Mouse (Mus musculus): ENCODE results near the gene Birc7. TPM values are rescaled to one million over a fixed set of nuclear protein-coding genes. Genes with fewer than 3 reads are reported as not detected.

Birc7 gene
- polyA plus RNA-seq, 1 experiment from 2014 or later, result 0.30 TPM

DNA sequence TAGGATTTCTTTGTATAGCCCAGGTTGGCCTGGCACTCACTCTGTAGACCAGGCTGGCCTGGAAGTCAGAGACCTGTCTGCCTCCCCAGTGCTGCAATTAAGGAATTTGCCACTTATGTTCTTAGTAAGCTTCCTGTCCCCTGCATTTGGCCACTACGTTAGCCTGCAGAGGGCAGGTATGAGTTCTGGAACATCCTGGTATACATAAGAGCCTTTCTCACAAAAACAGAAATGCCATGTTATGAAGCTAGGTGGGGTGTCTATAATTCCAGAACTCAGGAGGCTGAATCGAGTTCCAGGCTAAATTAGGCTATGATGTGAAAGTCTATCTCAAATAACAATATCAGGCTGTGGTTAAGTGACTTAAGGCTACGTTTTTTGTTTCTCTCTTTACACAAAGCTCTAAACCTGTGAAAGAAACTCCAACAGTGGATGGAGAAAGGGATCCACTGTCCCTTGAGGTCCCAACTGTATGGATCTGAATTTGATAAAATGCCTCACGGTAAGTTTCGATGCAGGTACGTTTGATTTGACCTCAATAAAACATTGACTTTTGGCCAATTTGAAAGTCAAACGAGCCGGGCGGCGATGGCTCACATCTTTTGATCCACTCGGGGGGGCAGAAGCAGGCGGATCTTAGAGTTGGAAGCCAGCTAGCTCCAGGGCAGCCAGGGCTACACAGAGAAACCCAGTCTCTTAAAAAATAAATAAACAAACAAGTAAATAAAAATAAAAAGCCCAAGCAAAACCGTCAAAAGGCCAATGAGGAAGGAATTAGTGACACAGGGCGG is 37.5 kb downstream of the Birc7 start:
- DNase-seq (ENCODE audit: low spot score), result peak; percentile 39

DNA sequence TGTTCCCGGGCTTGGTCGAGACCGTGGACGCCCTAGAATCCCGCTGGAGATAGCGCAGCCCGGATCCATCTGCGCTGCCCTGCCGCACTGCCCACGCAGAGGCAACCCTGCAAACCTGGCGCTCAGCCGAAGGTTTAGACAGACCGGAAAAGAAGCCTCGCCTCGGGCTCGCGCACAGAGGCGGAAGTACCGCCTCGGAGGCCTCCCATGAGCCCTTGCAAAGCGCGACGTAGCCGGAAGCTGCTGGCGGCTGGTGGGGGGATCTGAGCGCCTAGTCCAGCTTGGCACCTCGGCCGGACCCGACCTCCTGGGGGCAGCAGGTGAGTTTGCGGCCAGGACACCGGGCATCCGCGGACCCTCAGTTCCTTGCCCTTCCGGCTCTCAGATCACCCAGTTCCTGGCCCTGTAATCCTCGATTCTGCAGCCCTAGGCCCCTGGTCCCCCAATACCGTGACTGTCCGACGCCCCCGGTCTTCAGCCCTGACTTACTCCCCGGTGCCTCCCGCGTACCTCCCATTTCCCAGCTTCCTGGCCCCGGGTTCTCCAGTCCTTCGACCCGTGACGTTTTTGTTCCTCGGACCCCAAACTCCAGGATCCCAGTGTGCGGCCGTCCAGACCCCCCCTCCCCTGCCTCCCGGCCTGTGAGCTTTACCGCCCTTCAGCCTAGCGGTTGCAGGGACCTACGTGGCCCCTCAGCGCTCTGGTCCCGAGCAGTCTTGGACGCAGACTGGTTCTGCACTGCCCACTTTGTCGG is 38.4 kb downstream of the Birc7 start, which contains the start of gene Arfgap1:
Arfgap1 (plus strand) TSS at position 216 of the 754 bp plus-strand sequence.
- DNase-seq (ENCODE audit: low spot score), result peak; percentile 90

DNA sequence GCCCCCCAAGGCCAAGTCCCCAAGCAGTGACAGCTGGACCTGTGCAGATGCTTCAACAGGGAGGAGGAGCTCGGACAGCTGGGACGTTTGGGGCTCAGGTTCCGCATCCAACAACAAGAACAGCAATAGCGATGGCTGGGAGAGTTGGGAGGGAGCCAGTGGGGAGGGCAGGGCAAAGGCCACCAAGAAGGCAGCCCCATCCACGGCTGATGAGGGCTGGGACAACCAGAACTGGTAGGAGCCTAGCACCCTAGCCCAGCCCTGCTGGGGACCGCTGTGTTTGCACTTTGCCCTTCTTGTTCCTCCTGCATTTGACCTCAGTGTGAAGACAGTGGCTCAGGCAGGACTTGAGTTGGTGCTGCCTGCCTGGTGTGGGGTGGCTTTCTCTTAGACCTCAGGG is 52.3 kb downstream of the Birc7 start:
- no peak for DNase-seq (ENCODE audit: low spot score)

Small RNA genes within 50 kb of the gene (microRNA-seq; reads per million reads assigned to microRNA genes)
- not detected for gene Mir124a-3 (ENCODE audit: borderline number of aligned reads)

Other genes starting within 250 kb of the Birc7 start
- gene Dido1, start 219.0 kb upstream of the Birc7 start, polyA plus RNA-seq (2015; fragmentation: Nextera tagmentation; extraction: Ambion mirVana), result 25.6 and 32.2 TPM in 2 replicates
- 50.5 and 53.1 TPM in 2 replicates for gene Gid8, start 218.9 kb upstream of the Birc7 start, polyA plus RNA-seq (2015; fragmentation: Nextera tagmentation; extraction: Ambion mirVana)
- gene Slc17a9, start 203.8 kb upstream of the Birc7 start, polyA plus RNA-seq (2015; fragmentation: Nextera tagmentation; extraction: Ambion mirVana), result 2.6 and 3.1 TPM in 2 replicates
- 0.17 and 0.19 TPM in 2 replicates for gene Bhlhe23, start 152.1 kb upstream of the Birc7 start, polyA plus RNA-seq (2015; fragmentation: Nextera tagmentation; extraction: Ambion mirVana)
- gene Ythdf1, start 8.1 kb upstream of the Birc7 start, polyA plus RNA-seq (2015; fragmentation: Nextera tagmentation; extraction: Ambion mirVana), result 52.6 and 53.9 TPM in 2 replicates
- 28.0 and 30.0 TPM in 2 replicates for gene Nkain4, start 25.7 kb downstream of the Birc7 start, polyA plus RNA-seq (2015; fragmentation: Nextera tagmentation; extraction: Ambion mirVana)
- 52.0 and 66.6 TPM in 2 replicates for gene Arfgap1, start 38.2 kb downstream of the Birc7 start, polyA plus RNA-seq (2015; fragmentation: Nextera tagmentation; extraction: Ambion mirVana)
- 0.14 and 0.57 TPM in 2 replicates for gene Col20a1, start 57.5 kb downstream of the Birc7 start, polyA plus RNA-seq (2015; fragmentation: Nextera tagmentation; extraction: Ambion mirVana)
- gene Chrna4, start 114.5 kb downstream of the Birc7 start, polyA plus RNA-seq (2015; fragmentation: Nextera tagmentation; extraction: Ambion mirVana), result 0.14 and 0.38 TPM in 2 replicates
- 0.07 and 0.10 TPM in 2 replicates for gene Kcnq2, start 206.3 kb downstream of the Birc7 start, polyA plus RNA-seq (2015; fragmentation: Nextera tagmentation; extraction: Ambion mirVana)
- gene Eef1a2, start 228.0 kb downstream of the Birc7 start, polyA plus RNA-seq (2015; fragmentation: Nextera tagmentation; extraction: Ambion mirVana), result not detected in 2 replicates